Mouse (Mus musculus): ENCODE measurements at regions not wholly inside any gene's neighbourhood (a gene's known extent, or its start where the extent isn't known, plus 50 kb on each side); places are given as distances from the start of the nearest gene placed in this dataset.

- TF ChIP-seq POLR2A (IDR thresholded peaks at IDR 0.05; ENCODE audit: borderline replicate concordance, insufficient read depth, low read length) = no peak
- TF ChIP-seq CTCF (IDR thresholded peaks at IDR 0.05; ENCODE audit: borderline replicate concordance, insufficient read depth, low read depth, low read length) = no peak
Measured at GRCm38 (mm10) chr15:69853521-69853920, 3352.8 kb upstream of the Lrrc6 start.
